Comparison of ENCODE assay signal across 8 mouse cellular contexts in genomic region chr10:120821491-120822358, GRCm38 (mm10).
DNase-seq lines count a peak whose midpoint lies in the region; ATAC-seq and TF ChIP-seq lines count a peak whose summit lies in the region.
"Had no signal": no experiment of that assay in that cellular context is flagged by ENCODE, and none has a peak within 500 bp of the region (broad histone marks: within the 10 kb centered on the region; RNA-seq: fewer than 3 reads in every experiment).

No protein-coding gene starts in this region.

- peak; percentile 75 for DNase-seq in lung, embryonic 14.5 days
- DNase-seq in lung, adult 2 months, result no peak
- peak; percentile 68 for DNase-seq in embryonic facial prominence, embryonic 10.5 days (ENCODE audit: low spot score)
- peak; percentile 70 for DNase-seq in forelimb bud, embryonic 11.5 days (ENCODE audit: low read depth, low spot score)
- DNase-seq in splenic B cell, adult 2 months (ENCODE audit: low read depth, low spot score), result peak; percentile 13
- DNase-seq in gastrocnemius, postnatal 36 days, result no peak
- no peak for DNase-seq in left cerebral cortex, postnatal 4 days

- TF ChIP-seq POLR2A in lung, adult 2 months (IDR thresholded peaks at IDR 0.05; ENCODE audit: borderline replicate concordance, extremely low read depth, low read depth, low read length), result no peak

- H3K4me2 ChIP-seq in lung, embryonic 14.5 days, result peak overlapping the region; percentile 44

- no peak overlapping the region for H3K9ac ChIP-seq in lung, embryonic 14.5 days

- H3K4me3 ChIP-seq in lung, embryonic 14.5 days (ENCODE audit: low read depth, low read length), result no peak overlapping the region
- no peak overlapping the region for H3K4me3 ChIP-seq in lung, adult 2 months (replicated peaks; ENCODE audit: extremely low read depth, low read depth, low read length)
- H3K4me3 ChIP-seq in embryonic facial prominence, embryonic 10.5 days, result no peak overlapping the region
- H3K4me3 ChIP-seq: megakaryocyte, embryonic 14.5 days had no signal

- TF ChIP-seq CTCF in lung, embryonic 14.5 days (IDR thresholded peaks at IDR 0.05; ENCODE audit: low read depth), result no peak
- TF ChIP-seq CTCF in lung, adult 2 months (IDR thresholded peaks at IDR 0.05; ENCODE audit: insufficient read depth, low read length), result no peak

- intact Hi-C loops in gastrocnemius, postnatal 36 days (cut with DNase I), result no loop called here
- intact Hi-C loops in left cerebral cortex, postnatal 4 days (cut with DNase I), result no loop called here

- H3K27me3 ChIP-seq in lung, embryonic 14.5 days (ENCODE audit: insufficient read depth, low read length), result no peaks in the 10 kb centered on the region
- H3K27me3 ChIP-seq in embryonic facial prominence, embryonic 10.5 days (replicated peaks; ENCODE audit: low read depth, poor library complexity, severe bottlenecking), result no peaks in the 10 kb centered on the region
- H3K27me3 ChIP-seq in splenic B cell, adult 2 months (ENCODE audit: control insufficient read depth, insufficient read depth, low read length, poor library complexity, severe bottlenecking), result no peaks in the 10 kb centered on the region

- no peaks in the 10 kb centered on the region for H3K36me3 ChIP-seq in lung, embryonic 14.5 days (ENCODE audit: insufficient read depth)
- H3K36me3 ChIP-seq in embryonic facial prominence, embryonic 10.5 days (replicated peaks), result no peaks in the 10 kb centered on the region
- no peaks in the 10 kb centered on the region for H3K36me3 ChIP-seq in splenic B cell, adult 2 months (ENCODE audit: control insufficient read depth, insufficient read depth, low read length, poor library complexity, severe bottlenecking)

- ATAC-seq in lung, embryonic 14.5 days (ENCODE audit: insufficient read depth), result peak; percentile 90

- H3K4me1 ChIP-seq in lung, embryonic 14.5 days (ENCODE audit: insufficient read depth), result 0 out of 2 replicates have a peak, but pooled peaks cover 6% of the 10 kb centered on the region
- H3K4me1 ChIP-seq in lung, adult 2 months (ENCODE audit: control insufficient read depth, insufficient read depth, low read length), result peaks cover 2% of the 10 kb centered on the region; the same call in 1 of the 2 replicates
- peaks cover 52% of the 10 kb centered on the region for H3K4me1 ChIP-seq in embryonic facial prominence, embryonic 10.5 days
- H3K4me1 ChIP-seq: megakaryocyte, embryonic 14.5 days had no signal

- no peak overlapping the region for H3K27ac ChIP-seq in lung, embryonic 14.5 days (ENCODE audit: low read depth)
- peak overlapping the region; percentile 64 for H3K27ac ChIP-seq in embryonic facial prominence, embryonic 10.5 days (replicated peaks)

- H3K9me3 ChIP-seq in lung, embryonic 14.5 days (ENCODE audit: low read depth, low read length), result no peaks in the 10 kb centered on the region
- no peaks in the 10 kb centered on the region for H3K9me3 ChIP-seq in embryonic facial prominence, embryonic 10.5 days
- H3K9me3 ChIP-seq: megakaryocyte, embryonic 14.5 days had no signal

- WGBS in lung, embryonic 14.5 days, result 19% methylated on average over 20 of the region's 20 CpGs
- 36% methylated on average over 20 of the region's 20 CpGs for WGBS in lung, adult 2 months
- WGBS in embryonic facial prominence, embryonic 10.5 days, result 49% methylated on average over 20 of the region's 20 CpGs

Comparison
In these comparisons a context has a peak if more than half of its experiments do, and no peak if none do; other contexts are left out.
1. DNase-seq: peak in lung, embryonic 14.5 days (single experiment), embryonic facial prominence, embryonic 10.5 days (single experiment), forelimb bud, embryonic 11.5 days (single experiment) and splenic B cell, adult 2 months (single experiment); none in lung, adult 2 months (single experiment), gastrocnemius, postnatal 36 days (0 of 2) and left cerebral cortex, postnatal 4 days (single experiment).